Mouse (Mus musculus) CH12.LX (cell line): ENCODE data around the gene Ankrd27. TPM values are rescaled to one million over a fixed set of nuclear protein-coding genes. Genes with fewer than 3 reads are reported as not detected.

Experiments
- DNase-seq: peaks from one replicate; pipeline ENCODE4 v3.0.0-alpha.2; 2013; ENCODE audit errors: extremely low read depth
- H3K27ac ChIP-seq: 2 replicates; pipeline ENCODE4 v1.5.1; 2012; ENCODE audit warnings: low read depth, mild to moderate bottlenecking, control low read depth, moderate library complexity; ENCODE audit not compliant: insufficient read depth
- H3K27me3 ChIP-seq: replicated peaks from 2 replicates; pipeline ENCODE3; 2012; ENCODE audit warnings: inconsistent platforms
- H3K36me3 ChIP-seq, 2 experiments: replicated peaks in 1 of 2; 2 replicates each; pipeline versions ENCODE3 to v1.6.1; 2012; ENCODE audit warnings: inconsistent platforms in 1 of 2, low read length in 1 of 2, mild to moderate bottlenecking in 1 of 2, mixed read lengths in 1 of 2, moderate library complexity in 1 of 2; ENCODE audit not compliant: control insufficient read depth in 1 of 2, insufficient read depth in 1 of 2
- H3K4me1 ChIP-seq, 2 experiments: 2 replicates each; pipeline ENCODE4 v1.6.1; 2012; ENCODE audit warnings: inconsistent platforms in 1 of 2, moderate library complexity in 1 of 2; ENCODE audit not compliant: insufficient read depth in 2 of 2, control insufficient read depth in 1 of 2
- H3K4me2 ChIP-seq: 2 replicates; pipeline ENCODE4 v1.6.1; 2012; ENCODE audit warnings: low read depth, mild to moderate bottlenecking, control low read depth; ENCODE audit not compliant: poor library complexity, insufficient read depth, severe bottlenecking
- H3K4me3 ChIP-seq, 3 experiments: fragments of 150-350 bp in 1 of 3; sonication (generic) in 1 of 3; replicated peaks in 1 of 3; 2 replicates each; pipeline versions ENCODE3 to v1.5.1; 2011 to 2012; ENCODE audit warnings: low read depth in 2 of 3, low read length in 2 of 3, mild to moderate bottlenecking in 2 of 3, moderate library complexity in 2 of 3, control low read depth in 1 of 3, improper control_type of control experiment in 1 of 3, inconsistent platforms in 1 of 3, mixed read lengths in 1 of 3; ENCODE audit not compliant: poor library complexity in 1 of 3
- H3K79me2 ChIP-seq: replicated peaks from 2 replicates; pipeline ENCODE4 v1.6.1; 2012; ENCODE audit warnings: mild to moderate bottlenecking, moderate library complexity; ENCODE audit not compliant: control insufficient read depth, poor library complexity, insufficient read depth, severe bottlenecking; ENCODE audit errors: extremely low read depth
- H3K9ac ChIP-seq: 2 replicates; pipeline ENCODE4 v1.6.1; 2012; ENCODE audit warnings: low read depth, mild to moderate bottlenecking, control low read depth, moderate library complexity; ENCODE audit not compliant: insufficient read depth
- H3K9me3 ChIP-seq: replicated peaks from 2 replicates; pipeline ENCODE3; 2012; ENCODE audit warnings: low read length, inconsistent platforms, mixed read lengths
- BHLHE40 ChIP-seq: IDR thresholded peaks from 2 replicates; pipeline ENCODE4 v1.6.1; 2011; ENCODE audit warnings: mild to moderate bottlenecking, low read depth, low read length, improper control_type of control experiment
- CTCF ChIP-seq, 2 experiments: IDR thresholded peaks in 1 of 2; conservative IDR thresholded peaks in 1 of 2; 2 replicates each; pipeline ENCODE4 v1.5.1; 2011 to 2012; ENCODE audit warnings: low read depth in 2 of 2, low read length in 2 of 2, improper control_type of control experiment in 1 of 2, inconsistent platforms in 1 of 2, mild to moderate bottlenecking in 1 of 2, moderate library complexity in 1 of 2
- E2F4 ChIP-seq: IDR thresholded peaks from 2 replicates; pipeline ENCODE4 v1.6.1; 2011; ENCODE audit warnings: low read depth, low read length, improper control_type of control experiment; ENCODE audit not compliant: insufficient replicate concordance
- ELF1 ChIP-seq: IDR thresholded peaks from 2 replicates; pipeline ENCODE4 v1.6.1; 2014; ENCODE audit warnings: low read depth, mild to moderate bottlenecking, inconsistent platforms, low read length, improper control_type of control experiment
- HCFC1 ChIP-seq: IDR thresholded peaks from 2 replicates; pipeline ENCODE4 v1.6.1; 2012; ENCODE audit warnings: low read depth, mild to moderate bottlenecking, inconsistent platforms, low read length, improper control_type of control experiment
- JUN ChIP-seq: IDR thresholded peaks from 2 replicates; pipeline ENCODE4 v1.6.1; 2011; ENCODE audit warnings: low read depth, mild to moderate bottlenecking, low read length, improper control_type of control experiment, moderate library complexity; ENCODE audit not compliant: insufficient read depth
- JUND ChIP-seq: conservative IDR thresholded peaks from 2 replicates; pipeline ENCODE4 v1.6.1; 2011; ENCODE audit warnings: low read depth, low read length, improper control_type of control experiment
- KAT2A ChIP-seq: IDR thresholded peaks from 2 replicates; pipeline ENCODE4 v1.6.1; 2012; ENCODE audit warnings: low read length, improper control_type of control experiment, inconsistent platforms; ENCODE audit not compliant: insufficient replicate concordance
- MAX ChIP-seq: IDR thresholded peaks from 2 replicates; pipeline ENCODE4 v1.6.1; 2011; ENCODE audit warnings: low read length, improper control_type of control experiment
- MEF2A ChIP-seq: IDR thresholded peaks from 2 replicates; pipeline ENCODE4 v1.6.1; 2014; ENCODE audit warnings: low read depth, mild to moderate bottlenecking, inconsistent platforms, low read length, improper control_type of control experiment, borderline replicate concordance
- NRF1 ChIP-seq: IDR thresholded peaks from 2 replicates; pipeline ENCODE4 v1.6.1; 2014; ENCODE audit warnings: low read depth, mild to moderate bottlenecking, inconsistent platforms, low read length, improper control_type of control experiment, moderate library complexity
- POLR2AphosphoS2 ChIP-seq: IDR thresholded peaks from 2 replicates; pipeline ENCODE4 v1.6.1; 2011; ENCODE audit warnings: low read depth, low read length, improper control_type of control experiment
- RAD21 ChIP-seq: IDR thresholded peaks from 2 replicates; pipeline ENCODE4 v1.6.1; 2011; ENCODE audit warnings: low read depth, mild to moderate bottlenecking, low read length, improper control_type of control experiment, moderate library complexity
- RCOR1 ChIP-seq: conservative IDR thresholded peaks from 2 replicates; pipeline ENCODE4 v1.6.1; 2012; ENCODE audit warnings: low read depth, mild to moderate bottlenecking, inconsistent platforms, low read length, improper control_type of control experiment
- TBP ChIP-seq: conservative IDR thresholded peaks from 2 replicates; pipeline ENCODE4 v1.6.1; 2011; ENCODE audit warnings: low read depth, low read length, improper control_type of control experiment
- TCF12 ChIP-seq: IDR thresholded peaks from 2 replicates; pipeline ENCODE4 v1.6.1; 2014; ENCODE audit warnings: low read depth, mild to moderate bottlenecking, inconsistent platforms, low read length, improper control_type of control experiment
- UBTF ChIP-seq: IDR thresholded peaks from 2 replicates; pipeline ENCODE4 v1.6.1; 2012; ENCODE audit warnings: low read depth, mild to moderate bottlenecking, inconsistent platforms, low read length, improper control_type of control experiment, moderate library complexity
- USF2 ChIP-seq: conservative IDR thresholded peaks from 2 replicates; pipeline ENCODE4 v1.6.1; 2011; ENCODE audit warnings: low read depth, low read length, improper control_type of control experiment
- ZC3H11A ChIP-seq: IDR thresholded peaks from 2 replicates; pipeline ENCODE4 v1.6.1; 2012; ENCODE audit warnings: low read depth, mild to moderate bottlenecking, inconsistent platforms, low read length, improper control_type of control experiment
- dilution Hi-C: fragments of 300-500 bp; cut with MboI; formaldehyde crosslinking; loops from 2 replicates; pipeline ENCODE4 v1.14.3; 2020; ENCODE audit warnings: low sequenced_read_pairs; ENCODE audit not compliant: extremely low pct_unique_long_range_greater_than_20kb, extremely low pct_ligation_motif_present
- in situ Hi-C: fragments of 300-500 bp; cut with MboI; formaldehyde crosslinking; loops from 3 replicates; pipeline ENCODE4 v1.14.3; 2019; ENCODE audit warnings: low sequenced_read_pairs, low pct_ligation_motif_present, low pct_unique_long_range_greater_than_20kb, mixed read lengths
- polyA plus RNA-seq: library from polyadenylated mRNA; unstranded; fragments of >175 nt; gene quantifications from 2 replicates; pipeline ENCODE4 v1.2.1, GENCODE M21; 2012; ENCODE audit warnings: low read depth; ENCODE audit not compliant: insufficient read length
- total RNA-seq, 2 experiments: library from RNA; depleted of rRNA; stranded (reverse); fragments of 300-350 nt in 1 of 2; fragments of >200 nt in 1 of 2; gene quantifications; 2 replicates each; pipeline ENCODE4 v1.2.3; 2012 to 2014

The Ankrd27 gene
- total and polyA plus RNA-seq, 3 experiments = 38.6 to 49.1 (median 39.0) TPM

DNA sequence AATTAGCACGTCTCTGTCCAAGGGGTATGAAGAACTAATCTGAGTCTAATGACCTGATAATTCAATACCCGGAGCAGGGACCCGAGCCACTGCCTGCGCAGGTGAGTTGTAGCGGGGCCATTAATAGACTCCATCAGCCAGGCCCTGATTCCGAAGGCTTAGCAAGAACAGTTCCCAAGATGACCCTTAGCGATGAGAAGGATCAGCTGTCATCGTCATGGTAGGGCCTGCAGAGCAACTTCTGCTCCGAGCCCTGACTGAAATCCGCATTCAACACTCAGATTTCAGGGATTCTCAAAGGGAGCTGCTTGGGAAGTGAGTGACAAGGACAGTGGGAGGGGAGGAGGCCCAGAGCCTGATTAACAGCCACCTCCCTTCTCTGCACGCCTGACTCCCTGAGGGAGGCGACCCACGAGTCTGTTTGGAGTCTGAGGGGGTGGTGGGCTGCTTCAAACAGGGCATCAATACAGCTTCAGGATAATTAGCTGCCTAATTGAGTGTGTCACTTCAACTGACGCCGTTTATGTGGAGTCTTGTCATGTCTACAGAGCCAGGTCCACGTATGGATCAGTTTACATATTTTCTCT, 77.8 kb downstream of the Ankrd27 start:
- Histone ChIP-seq H3K9ac (no peak overlapping the region), H3K4me2 (no peak overlapping the region), H3K4me3 (no peak overlapping the region), H3K79me2 (no peaks in the 10 kb centered on the region), H3K9me3 (peaks cover 4% of the 10 kb centered on the region), H3K27me3 (no peaks in the 10 kb centered on the region), H3K36me3 (no peaks in the 10 kb centered on the region), H3K27ac (no peak overlapping the region), H3K4me1 (no peaks in the 10 kb centered on the region)
- in situ Hi-C loops (loop anchor here (25.0 kb wide), 1 partner anchor 1698 kb away; no protein-coding TSS in a partner anchor), dilution Hi-C loops (no loop called here)
- DNase-seq = no peak
- no peak for TF ChIP-seq HCFC1
- TF ChIP-seq UBTF = no peak
- TF ChIP-seq JUN = no peak
- TF ChIP-seq POLR2AphosphoS2 = no peak
- no peak for TF ChIP-seq MAX
- TF ChIP-seq NRF1 = no peak
- TF ChIP-seq CTCF (conservative IDR thresholded peaks at IDR 0.05 in 1 of 2, IDR thresholded peaks at IDR 0.05 in 1 of 2; ENCODE audit: low read depth in 2 of 2, low read length in 2 of 2) = no peak

DNA sequence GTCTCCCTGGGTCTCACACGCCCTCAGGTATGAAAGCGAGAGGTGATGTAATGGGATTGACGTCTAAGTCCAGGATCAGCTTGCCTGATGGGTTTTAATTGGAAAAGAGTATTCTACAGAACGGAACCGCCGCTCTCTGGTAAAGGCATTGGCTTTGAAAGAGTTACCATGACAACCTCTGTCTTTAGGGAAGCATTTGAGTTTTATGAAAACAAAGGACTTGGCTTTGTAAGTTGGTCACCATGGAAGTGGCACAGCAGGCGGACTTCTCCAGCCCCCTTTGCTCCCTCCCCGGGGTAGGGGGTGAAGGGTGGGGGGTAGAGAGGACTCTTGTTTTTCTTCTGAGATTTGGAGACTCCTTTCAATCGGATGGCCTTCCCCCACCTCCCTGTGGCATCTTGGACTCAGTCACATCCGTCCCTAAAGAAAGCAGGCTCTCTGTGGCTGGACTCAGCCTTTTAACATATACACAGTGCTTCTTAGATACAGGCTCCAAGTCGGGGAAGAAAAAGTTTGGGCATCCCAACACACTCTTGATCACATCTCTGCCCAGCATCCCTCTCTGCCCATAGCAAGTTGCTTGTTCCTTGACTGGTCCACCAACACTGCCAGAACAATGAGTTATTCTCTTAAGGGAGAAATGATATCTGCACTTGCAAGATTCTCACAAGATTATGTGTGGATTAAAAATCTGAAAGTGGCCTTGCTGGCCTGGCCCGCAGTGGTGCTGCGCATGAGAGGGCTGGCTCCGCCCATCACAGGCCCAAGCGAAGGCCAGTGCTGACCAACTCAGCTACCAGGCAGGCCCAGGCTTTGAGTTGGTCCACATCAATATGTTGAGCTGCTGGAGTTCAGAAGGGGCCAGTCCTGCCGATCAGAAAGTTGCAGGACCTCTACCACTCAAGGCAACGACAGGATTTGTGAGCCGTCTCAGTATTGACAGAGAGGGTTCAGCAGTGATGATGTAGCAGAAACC, 82.3 kb downstream of the Ankrd27 start:
- no peak overlapping the region for H3K4me2 ChIP-seq
- DNase-seq = no peak

More for the DNA sequence above, 82.3 kb downstream of the Ankrd27 start:
- no peak overlapping the region for H3K9ac ChIP-seq
- no peaks in the 10 kb centered on the region for H3K79me2 ChIP-seq
- H3K27me3 ChIP-seq = no peaks in the 10 kb centered on the region
- TF ChIP-seq ZC3H11A (no peak), POLR2AphosphoS2 (no peak), RAD21 (no peak), E2F4 (no peak), RCOR1 (no peak), TCF12 (no peak), JUND (no peak), BHLHE40 (no peak), TBP (no peak), ELF1 (no peak), KAT2A (no peak), MAX (no peak), MEF2A (no peak), USF2 (no peak)
- TF ChIP-seq, all 38 proteins: peak for 0
- H3K4me3 ChIP-seq = no peak overlapping the region
- H3K4me1 ChIP-seq = no peaks in the 10 kb centered on the region
- dilution Hi-C loops = no loop called here
- no peaks in the 10 kb centered on the region for H3K36me3 ChIP-seq
- in situ Hi-C loops = loop anchor here (25.0 kb wide), 1 partner anchor 1694 kb away; no protein-coding TSS in a partner anchor
- H3K27ac ChIP-seq = no peak overlapping the region
- H3K9me3 ChIP-seq = no peaks in the 10 kb centered on the region
